Mouse (Mus musculus) macrophage (primary cell): ENCODE measurements around the gene Fermt3. TPM values are rescaled to one million over a fixed set of nuclear protein-coding genes. Genes with fewer than 3 reads are reported as not detected.

ENCODE experiments used
- H3K27ac ChIP-seq: fragments of 350-480 bp; formaldehyde crosslinking; 2 replicates; pipeline ENCODE4 v1.9.0; 2021
- H3K36me3 ChIP-seq: fragments of 350-480 bp; formaldehyde crosslinking; 2 replicates; pipeline ENCODE4 v1.9.0; 2021; ENCODE audit errors: inconsistent target
- H3K4me3 ChIP-seq: fragments of 350-480 bp; formaldehyde crosslinking; 2 replicates; pipeline ENCODE4 v1.9.0; 2021; ENCODE audit errors: inconsistent target
- H3K79me2 ChIP-seq: fragments of 350-480 bp; formaldehyde crosslinking; 2 replicates; pipeline ENCODE4 v1.9.0; 2021; ENCODE audit errors: inconsistent target
- WGBS: methylation state at CpG from one replicate; pipeline ENCODE4 v1.1.7; 2026; ENCODE audit warnings: inconsistent platforms; ENCODE audit not compliant: missing documents; 5-methylcytosine and 5-hydroxymethylcytosine counted together
- polyA plus RNA-seq: library from polyadenylated mRNA; stranded (reverse); fragments of 250-400 nt; gene quantifications from 3 replicates; pipeline ENCODE4 v1.2.4, GENCODE M21; 2018; ENCODE audit warnings: inconsistent platforms

Fermt3 gene
- polyA plus RNA-seq, 1 experiment from 2014 or later, result 194 TPM

DNA sequence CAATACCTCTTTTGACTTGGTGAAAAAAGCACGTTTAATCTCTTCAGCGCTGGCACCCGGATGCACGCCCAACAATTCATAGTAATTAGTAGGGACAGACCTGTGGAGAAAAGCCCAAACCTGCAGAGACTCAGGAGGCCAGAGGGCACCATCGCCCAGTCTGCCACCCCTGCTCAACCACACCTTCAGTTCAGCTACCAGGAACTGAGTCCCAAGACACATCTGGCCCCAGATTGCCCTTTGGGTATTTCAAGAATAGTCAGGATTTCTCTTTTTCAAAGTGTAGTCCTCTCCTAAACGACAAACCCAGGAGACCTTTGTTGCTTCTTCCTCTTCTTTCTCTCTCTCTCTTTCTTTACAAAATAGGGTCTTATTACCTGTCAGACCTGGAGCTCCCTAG lies 28.6 kb downstream of the Fermt3 start:
- no peak overlapping the region for H3K27ac ChIP-seq
- 92% methylated on average over 6 of the region's 6 CpGs for WGBS
- peaks cover 13% of the 10 kb centered on the region for H3K79me2 ChIP-seq
- H3K4me3 ChIP-seq, result no peak overlapping the region
- H3K36me3 ChIP-seq, result no peaks in the 10 kb centered on the region

- H3K36me3 ChIP-seq, result no peaks in the 10 kb centered on the region
- no peak overlapping the region for H3K27ac ChIP-seq
- no peak overlapping the region for H3K4me3 ChIP-seq
- whole genome bisulfite sequencing, result 95% methylated on average over 8 of the region's 8 CpGs
- H3K79me2 ChIP-seq, result peaks cover 13% of the 10 kb centered on the region
Measured at GRCm38 (mm10) chr19:6989251-6989650, 30.0 kb downstream of the Fermt3 start.

GRCm38 (mm10) chr19:6987904-6988285 lies 31.4 kb downstream of the Fermt3 start:
- H3K27ac ChIP-seq, result peak overlapping the region; percentile 40

DNA sequence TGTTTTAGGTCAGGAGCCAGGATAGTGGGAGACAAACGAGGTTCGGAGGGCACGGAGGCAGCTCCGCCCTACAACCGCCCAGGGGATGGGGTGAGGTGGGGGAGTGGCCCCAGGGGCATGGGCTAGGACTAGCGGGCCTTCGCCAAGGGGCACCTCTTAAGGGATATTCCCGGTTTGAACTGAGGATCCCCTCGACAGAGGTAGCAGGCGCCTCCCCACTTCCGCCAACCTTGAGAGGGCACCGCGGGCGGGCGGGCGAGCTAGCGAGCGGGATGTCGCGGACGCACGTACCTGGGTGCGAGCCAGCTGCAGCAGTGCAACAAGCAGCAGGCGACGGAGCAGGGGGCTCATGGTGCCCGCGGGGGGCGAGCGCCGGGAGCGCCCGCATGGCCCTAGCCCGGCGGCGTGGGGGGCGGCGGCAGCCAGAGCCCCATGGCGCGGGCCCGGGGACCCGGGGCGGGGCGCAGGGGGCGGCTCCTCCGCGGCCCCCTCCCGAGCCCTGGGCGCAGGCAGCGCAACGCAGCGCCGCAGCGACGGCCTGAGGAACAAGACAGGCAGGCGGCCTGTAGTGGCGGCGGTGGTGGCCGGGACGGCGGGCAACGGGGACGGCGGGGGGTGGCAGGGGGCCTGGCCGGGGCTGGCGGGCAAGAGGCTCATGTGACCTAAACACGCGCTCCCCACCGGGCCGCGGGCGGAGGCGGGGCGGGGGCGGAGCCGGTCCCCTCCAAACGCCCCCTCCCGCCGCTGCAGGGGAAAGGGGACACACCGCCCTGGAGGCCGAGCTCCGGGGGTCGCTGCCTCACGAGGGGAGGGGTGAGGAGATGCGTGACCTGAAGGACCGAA lies 32.0 kb downstream of the Fermt3 start, which contains the start of gene Vegfb:
TSS of gene Vegfb (minus strand) at position 591 of the 843 bp plus-strand sequence.
- Histone ChIP-seq H3K4me3 (peak within 1 kb of the TSS; percentile 60), H3K79me2 (peaks cover 13% of the 10 kb centered on the region), H3K36me3 (no peaks in the 10 kb centered on the region), H3K27ac (peak within 1 kb of the TSS; percentile 55)
- under 1% methylated on average over 33 of the region's 85 CpGs for WGBS

More at GRCm38 (mm10) chr19:6987904-6988285, 31.4 kb downstream of the Fermt3 start:
- peak overlapping the region; percentile 32 for H3K4me3 ChIP-seq
- 13% methylated on average over 8 of the region's 8 CpGs for WGBS
- H3K36me3 ChIP-seq, result no peaks in the 10 kb centered on the region
- peaks cover 13% of the 10 kb centered on the region for H3K79me2 ChIP-seq

DNA sequence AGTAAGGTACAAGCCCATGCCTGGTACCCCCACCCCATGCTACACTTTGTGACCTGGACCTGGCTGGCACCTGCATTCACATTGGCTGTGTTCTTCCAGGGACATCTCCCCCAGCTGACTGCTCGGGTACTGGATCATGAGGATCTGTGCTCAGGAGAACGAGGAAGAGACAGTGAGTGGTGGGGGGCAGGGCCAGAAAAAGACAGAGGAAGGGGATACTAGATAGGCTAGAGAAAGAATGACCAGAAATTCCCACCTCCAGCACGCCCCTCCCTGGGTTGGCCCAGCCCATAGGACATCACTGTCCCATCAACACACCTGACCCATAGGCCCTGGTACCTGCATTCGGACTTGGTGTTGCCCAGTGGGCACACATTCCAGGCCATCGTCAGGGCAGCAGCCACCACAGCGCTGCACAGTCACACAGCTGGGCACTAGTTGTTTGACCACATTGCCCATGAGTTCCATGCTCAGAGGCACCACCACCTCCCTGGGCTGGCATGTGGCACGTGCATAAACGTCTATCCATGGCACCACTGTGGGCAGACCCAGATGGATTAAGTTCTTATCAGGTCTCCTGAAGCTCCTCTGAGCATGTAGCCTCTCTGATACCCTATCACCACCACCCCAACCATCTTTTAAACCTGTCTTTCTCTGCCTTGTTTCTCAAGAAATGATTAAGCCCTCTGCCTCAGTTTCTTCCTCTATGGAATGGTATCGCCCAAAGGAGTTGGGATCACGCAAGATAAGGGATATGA lies 33.1 kb downstream of the Fermt3 start:
- Histone ChIP-seq H3K4me3 (peak overlapping the region; percentile 60), H3K27ac (peak overlapping the region; percentile 55), H3K79me2 (peaks cover 17% of the 10 kb centered on the region), H3K36me3 (no peaks in the 10 kb centered on the region)
- 89% methylated on average over 10 of the region's 10 CpGs for WGBS

- H3K79me2 ChIP-seq, result peaks cover 17% of the 10 kb centered on the region
- H3K27ac ChIP-seq, result no peak overlapping the region
- H3K4me3 ChIP-seq, result no peak overlapping the region
- 96% methylated on average over 16 of the region's 19 CpGs for WGBS
- no peaks in the 10 kb centered on the region for H3K36me3 ChIP-seq
Measured at GRCm38 (mm10) chr19:6985300-6985699, 34.0 kb downstream of the Fermt3 start.

GRCm38 (mm10) chr19:6983621-6984020 lies 35.6 kb downstream of the Fermt3 start:
- no peak overlapping the region for H3K4me3 ChIP-seq
- 95% methylated on average over 5 of the region's 5 CpGs for WGBS
- H3K27ac ChIP-seq, result no peak overlapping the region
- H3K79me2 ChIP-seq, result peaks cover 26% of the 10 kb centered on the region
- H3K36me3 ChIP-seq, result no peaks in the 10 kb centered on the region

DNA sequence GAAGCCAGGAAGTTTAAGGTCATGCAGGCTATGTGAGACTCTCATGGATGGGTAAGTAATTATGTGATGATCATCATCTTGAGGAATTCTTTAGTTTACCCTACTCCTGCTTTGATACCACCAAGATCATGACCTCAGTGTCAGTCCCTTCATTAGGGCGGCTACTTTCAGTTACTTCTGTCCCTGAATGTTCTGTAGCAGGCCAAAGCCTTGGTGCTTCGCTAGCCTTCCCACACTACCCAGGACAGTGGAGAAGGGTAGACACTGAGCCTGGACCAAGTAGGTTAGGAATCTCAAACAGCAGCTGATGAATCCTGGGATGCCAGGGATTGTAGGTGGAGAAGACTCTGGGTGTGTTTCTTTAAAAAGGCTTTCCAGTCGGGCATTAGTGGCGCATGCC lies 37.8 kb downstream of the Fermt3 start:
- 0 out of 2 replicates have a peak, but pooled peaks cover 6% of the 10 kb centered on the region for H3K36me3 ChIP-seq
- WGBS, result 91% methylated on average over 4 of the region's 4 CpGs
- H3K27ac ChIP-seq, result peak overlapping the region; percentile 77; the same call in 1 of the 2 replicates
- H3K79me2 ChIP-seq, result peaks cover 41% of the 10 kb centered on the region
- peak overlapping the region; percentile 74; the same call in 1 of the 2 replicates for H3K4me3 ChIP-seq

DNA sequence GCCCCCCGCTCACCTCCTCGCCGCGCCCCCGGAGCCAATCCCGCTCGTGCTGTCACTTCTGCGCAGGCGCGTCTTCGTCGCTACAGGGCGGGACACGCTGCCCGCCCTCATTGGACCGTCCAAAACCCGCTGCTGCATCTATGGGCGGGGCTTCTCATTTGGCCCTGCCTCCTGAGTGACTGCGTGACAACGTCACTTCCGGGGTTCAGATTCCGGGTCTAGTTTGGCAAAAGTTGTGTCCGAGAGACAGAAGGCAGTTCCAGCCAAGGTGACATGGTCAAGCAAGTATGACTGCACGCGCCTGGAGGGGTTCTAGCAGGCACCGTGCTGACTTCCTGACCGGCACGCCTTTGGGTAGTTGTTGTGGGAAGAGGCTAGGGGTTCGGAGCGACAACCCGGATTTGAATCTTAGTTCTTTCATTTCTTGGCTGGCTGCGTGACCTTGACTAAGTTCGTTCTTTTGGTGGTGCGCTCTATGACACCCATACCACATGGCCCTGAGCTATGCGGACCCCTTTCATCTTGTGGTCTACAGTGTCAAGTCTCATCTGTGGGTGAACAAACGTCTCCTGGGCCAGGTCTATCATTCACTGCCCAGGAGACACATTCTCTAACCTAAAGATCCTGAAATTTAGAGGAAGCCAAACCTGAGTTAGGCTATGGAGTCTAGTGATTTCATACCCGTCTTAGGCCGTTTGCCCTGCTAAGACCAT lies 38.7 kb downstream of the Fermt3 start, which contains the start of gene Fkbp2:
TSS of gene Fkbp2 (minus strand) at position 121 of the 713 bp plus-strand sequence.
- H3K79me2 ChIP-seq, result peaks cover 43% of the 10 kb centered on the region
- under 1% methylated on average over 38 of the region's 38 CpGs for WGBS
- 0 out of 2 replicates have a peak, but pooled peaks cover 6% of the 10 kb centered on the region for H3K36me3 ChIP-seq
- H3K4me3 ChIP-seq, result peak within 1 kb of the TSS; percentile 74
- H3K27ac ChIP-seq, result peak within 1 kb of the TSS; percentile 77

GRCm38 (mm10) chr19:6979486-6980380 lies 39.5 kb downstream of the Fermt3 start:
- Histone ChIP-seq H3K36me3 (0 out of 2 replicates have a peak, but pooled peaks cover 6% of the 10 kb centered on the region), H3K27ac (peak overlapping the region; percentile 70), H3K79me2 (peaks cover 46% of the 10 kb centered on the region), H3K4me3 (peak overlapping the region; percentile 60)
- WGBS, result under 1% methylated on average over 57 of the region's 59 CpGs

DNA sequence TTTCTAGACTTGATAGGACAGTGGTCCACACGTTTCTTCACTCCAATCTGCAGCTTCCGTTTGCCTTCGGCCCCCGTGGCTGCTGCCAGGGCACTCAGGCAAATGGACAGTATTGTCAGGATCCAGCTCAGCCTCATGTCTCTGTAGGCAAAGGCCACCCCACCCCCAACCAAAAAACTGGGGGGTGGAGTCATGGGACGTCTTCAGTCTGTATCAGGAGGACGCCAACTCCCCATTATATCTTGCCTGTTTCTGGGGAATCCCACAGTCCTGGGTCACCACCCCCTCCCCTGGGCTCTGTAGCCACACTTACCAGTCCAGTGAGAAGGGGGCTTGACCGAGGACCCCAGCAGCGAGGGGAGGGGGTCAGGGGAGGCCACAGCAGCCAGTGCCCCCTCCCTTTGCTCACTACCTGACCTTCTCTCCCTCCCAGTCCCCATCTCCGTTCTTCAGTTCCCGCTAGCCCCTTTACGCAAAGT lies 40.2 kb downstream of the Fermt3 start:
- WGBS, result 30% methylated on average over 10 of the region's 11 CpGs

GRCm38 (mm10) chr19:6978639-6978974 lies 40.7 kb downstream of the Fermt3 start:
- H3K36me3 ChIP-seq, result 0 out of 2 replicates have a peak, but pooled peaks cover 6% of the 10 kb centered on the region
- H3K4me3 ChIP-seq, result peak overlapping the region; percentile 60; the same call in 1 of the 2 replicates
- WGBS, result 69% methylated on average over 3 of the region's 3 CpGs
- H3K27ac ChIP-seq, result peak overlapping the region; percentile 70
- H3K79me2 ChIP-seq, result peaks cover 46% of the 10 kb centered on the region

More for the DNA sequence above, 40.2 kb downstream of the Fermt3 start:
- 0 out of 2 replicates have a peak, but pooled peaks cover 6% of the 10 kb centered on the region for H3K36me3 ChIP-seq
- H3K4me3 ChIP-seq, result peak overlapping the region; percentile 60
- H3K27ac ChIP-seq, result peak overlapping the region; percentile 70
- peaks cover 46% of the 10 kb centered on the region for H3K79me2 ChIP-seq
